ENCODE assay signal across 23 mouse cellular contexts in the genomic region with DNA sequence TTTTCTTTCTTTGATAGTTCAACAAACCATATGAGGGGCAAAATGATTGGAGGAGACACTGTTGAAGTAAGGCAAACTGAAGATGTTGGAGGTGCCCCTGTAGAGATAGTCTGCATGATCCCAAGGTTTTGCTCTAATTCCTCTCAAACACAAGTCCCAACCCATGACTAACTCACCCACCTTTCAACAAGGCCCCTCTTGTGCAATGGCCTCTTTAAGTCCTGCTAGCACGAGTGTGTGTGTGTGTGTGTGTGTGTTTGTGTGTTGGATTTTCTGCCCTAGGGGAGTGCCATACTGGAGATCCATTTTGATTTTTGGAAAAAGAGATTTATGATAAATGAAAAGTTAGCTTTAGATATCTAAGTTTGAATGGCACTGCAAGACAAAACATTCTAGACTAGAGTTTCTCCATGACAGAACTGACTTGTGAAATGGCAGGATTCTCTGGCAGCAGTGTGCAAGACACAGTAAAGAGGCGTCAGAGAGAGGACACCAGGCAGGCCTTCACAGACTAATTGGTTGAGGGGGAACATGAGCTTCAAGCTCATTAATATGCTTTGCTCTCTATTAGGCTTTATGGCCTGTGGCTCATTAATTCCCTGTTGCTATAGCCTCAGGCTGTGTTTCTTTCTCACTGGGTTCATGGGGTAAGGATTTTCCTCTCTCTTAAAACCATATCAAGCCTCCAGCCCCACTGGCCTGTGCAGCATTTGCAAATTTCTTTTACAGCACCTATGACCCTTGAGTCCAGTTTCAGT.
DNase-seq lines count a peak whose midpoint lies in the region; ATAC-seq lines count a peak whose summit lies in the region.
"Had no signal": no experiment of that assay in that cellular context is flagged by ENCODE, and none has a peak within 500 bp of the region (broad histone marks: within the 10 kb centered on the region; RNA-seq: fewer than 3 reads in every experiment).

No protein-coding gene starts in this region.

- no peaks in the 10 kb centered on the region for H3K27me3 ChIP-seq in midbrain, embryonic 11.5 days (ENCODE audit: control insufficient read depth, insufficient read depth, low read length)
- H3K27me3 ChIP-seq in midbrain, embryonic 10.5 days (ENCODE audit: low read depth, poor library complexity, severe bottlenecking) = no peaks in the 10 kb centered on the region
- no peaks in the 10 kb centered on the region for H3K27me3 ChIP-seq in forebrain, embryonic 16.5 days (replicated peaks; ENCODE audit: control insufficient read depth, insufficient read depth, low read length)
- no peaks in the 10 kb centered on the region for H3K27me3 ChIP-seq in neural tube, embryonic 14.5 days (ENCODE audit: control insufficient read depth, insufficient read depth, low read length)
- H3K27me3 ChIP-seq: CH12.LX; embryonic facial prominence, embryonic 12.5 days; lung, embryonic 15.5 days; megakaryocyte, embryonic 14.5 days had no signal

- H3K9ac ChIP-seq in midbrain, embryonic 11.5 days (ENCODE audit: low read length) = no peak overlapping the region
- H3K9ac ChIP-seq in forebrain, embryonic 16.5 days (replicated peaks; ENCODE audit: low read depth, low read length) = no peak overlapping the region
- no peak overlapping the region for H3K9ac ChIP-seq in neural tube, embryonic 14.5 days (replicated peaks; ENCODE audit: low read depth, low read length)
- H3K9ac ChIP-seq: embryonic facial prominence, embryonic 12.5 days; hindbrain, embryonic 14.5 days; lung, embryonic 15.5 days had no signal

- no peaks in the 10 kb centered on the region for H3K4me1 ChIP-seq in midbrain, embryonic 11.5 days (ENCODE audit: control insufficient read depth, insufficient read depth, low read length)
- no peaks in the 10 kb centered on the region for H3K4me1 ChIP-seq in midbrain, embryonic 10.5 days
- no peaks in the 10 kb centered on the region for H3K4me1 ChIP-seq in forebrain, embryonic 16.5 days (replicated peaks; ENCODE audit: control insufficient read depth, insufficient read depth, low read length)
- H3K4me1 ChIP-seq in neural tube, embryonic 14.5 days (ENCODE audit: control insufficient read depth, insufficient read depth, low read length) = no peaks in the 10 kb centered on the region
- H3K4me1 ChIP-seq: embryonic facial prominence, embryonic 12.5 days; lung, embryonic 15.5 days; megakaryocyte, embryonic 14.5 days had no signal

- peak; percentile 21 for DNase-seq in embryo, embryonic 11 days
- DNase-seq in embryo, embryonic 10 days (ENCODE audit: low spot score) = no peak
- no peak for DNase-seq in midbrain, embryonic 11.5 days (ENCODE audit: low spot score, missing footprints)
- no peak for DNase-seq in midbrain, embryonic 10.5 days (ENCODE audit: low spot score)
- no peak for DNase-seq in natural killer cell, adult 2 months (ENCODE audit: low spot score in 2 of 2)
- no peak for DNase-seq in right cerebral cortex, postnatal 4 days
- DNase-seq: adrenal gland, postnatal 14 days; cerebellum, postnatal 10 days; gastrocnemius, postnatal 10 days; heart, adult 2 months; heart, postnatal 10 days; layer of hippocampus, adult 9-11 months; thymus, postnatal 25 days had no signal

- ATAC-seq in midbrain, embryonic 11.5 days (ENCODE audit: low FRiP score) = 0 out of 2 replicates have a peak, but pooled peaks have one; percentile 19
- ATAC-seq in forebrain, embryonic 16.5 days = peak; percentile 65
- ATAC-seq in neural tube, embryonic 14.5 days (ENCODE audit: low read depth) = peak; percentile 60; the same call in 1 of the 2 replicates
- ATAC-seq: intestine, embryonic 16.5 days had no signal

- H3K9me3 ChIP-seq in midbrain, embryonic 11.5 days (ENCODE audit: control insufficient read depth, low read length) = no peaks in the 10 kb centered on the region
- no peaks in the 10 kb centered on the region for H3K9me3 ChIP-seq in midbrain, embryonic 10.5 days (replicated peaks)
- H3K9me3 ChIP-seq in forebrain, embryonic 16.5 days (ENCODE audit: control insufficient read depth, low read length) = no peaks in the 10 kb centered on the region
- no peaks in the 10 kb centered on the region for H3K9me3 ChIP-seq in neural tube, embryonic 14.5 days (ENCODE audit: control insufficient read depth, low read length)
- H3K9me3 ChIP-seq: embryonic facial prominence, embryonic 12.5 days; lung, embryonic 15.5 days; megakaryocyte, embryonic 14.5 days had no signal

- H3K4me2 ChIP-seq in midbrain, embryonic 11.5 days = no peak overlapping the region
- H3K4me2 ChIP-seq in forebrain, embryonic 16.5 days (ENCODE audit: low read length) = no peak overlapping the region
- H3K4me2 ChIP-seq in neural tube, embryonic 14.5 days (ENCODE audit: low read depth, low read length) = no peak overlapping the region
- H3K4me2 ChIP-seq: embryonic facial prominence, embryonic 12.5 days; hindbrain, embryonic 14.5 days; liver, embryonic 11.5 days; lung, embryonic 15.5 days had no signal

- no peaks in the 10 kb centered on the region for H3K36me3 ChIP-seq in midbrain, embryonic 11.5 days (ENCODE audit: control insufficient read depth, insufficient read depth, low read length)
- H3K36me3 ChIP-seq in midbrain, embryonic 10.5 days = no peaks in the 10 kb centered on the region
- no peaks in the 10 kb centered on the region for H3K36me3 ChIP-seq in forebrain, embryonic 16.5 days (ENCODE audit: control insufficient read depth, insufficient read depth)
- no peaks in the 10 kb centered on the region for H3K36me3 ChIP-seq in neural tube, embryonic 14.5 days (ENCODE audit: control insufficient read depth, insufficient read depth, low read length)
- H3K36me3 ChIP-seq: embryonic facial prominence, embryonic 12.5 days; lung, embryonic 15.5 days had no signal

- H3K4me3 ChIP-seq in midbrain, embryonic 11.5 days (ENCODE audit: low read depth, low read length) = no peak overlapping the region
- H3K4me3 ChIP-seq in midbrain, embryonic 10.5 days = no peak overlapping the region
- H3K4me3 ChIP-seq in forebrain, embryonic 16.5 days (replicated peaks; ENCODE audit: low read length) = no peak overlapping the region
- H3K4me3 ChIP-seq in neural tube, embryonic 14.5 days (ENCODE audit: low read depth, low read length) = no peak overlapping the region
- H3K4me3 ChIP-seq: embryonic facial prominence, embryonic 12.5 days; heart, adult 2 months; lung, embryonic 15.5 days; megakaryocyte, embryonic 14.5 days had no signal

- no peak overlapping the region for H3K27ac ChIP-seq in midbrain, embryonic 11.5 days (ENCODE audit: low read depth, low read length)
- H3K27ac ChIP-seq in midbrain, embryonic 10.5 days (replicated peaks) = no peak overlapping the region
- H3K27ac ChIP-seq in forebrain, embryonic 16.5 days (ENCODE audit: low read length) = no peak overlapping the region
- H3K27ac ChIP-seq in neural tube, embryonic 14.5 days (ENCODE audit: low read depth, low read length) = no peak overlapping the region
- H3K27ac ChIP-seq: embryonic facial prominence, embryonic 12.5 days; heart, adult 2 months; hindbrain, embryonic 14.5 days; lung, embryonic 15.5 days; stomach, postnatal 0 days had no signal

- WGBS in midbrain, embryonic 11.5 days = 55% methylated on average over 2 of the region's 2 CpGs
- WGBS in midbrain, embryonic 10.5 days = 77% methylated on average over 2 of the region's 2 CpGs
- WGBS in forebrain, embryonic 16.5 days = 23% methylated on average over 2 of the region's 2 CpGs
- WGBS in neural tube, embryonic 14.5 days = 39% methylated on average over 2 of the region's 2 CpGs
